Mouse (Mus musculus) forebrain, embryonic 12.5 days (tissue): ENCODE data around the gene Sh3d19. TPM values are rescaled to one million over a fixed set of nuclear protein-coding genes. Genes with fewer than 3 reads are reported as not detected.

Source experiments
- ATAC-seq: fragments of 200-750 bp; cut with Nextera tagmentation; 2 replicates; pipeline ENCODE4 v1.8.0; 2017; ENCODE audit warnings: moderate TSS enrichment; ENCODE audit not compliant: low FRiP score
- H3K27ac ChIP-seq: fragments of 300-500 bp; sonication (generic); 2 replicates; pipeline ENCODE4 v1.5.1; 2016; ENCODE audit warnings: mild to moderate bottlenecking
- H3K27me3 ChIP-seq: fragments of 300-500 bp; sonication (generic); 2 replicates; pipeline ENCODE4 v1.6.1; 2016; ENCODE audit warnings: mild to moderate bottlenecking
- H3K36me3 ChIP-seq: fragments of 300-500 bp; sonication (generic); replicated peaks from 2 replicates; pipeline ENCODE4 v1.6.1; 2016; ENCODE audit warnings: mild to moderate bottlenecking
- H3K4me1 ChIP-seq: fragments of 300-500 bp; sonication (generic); 2 replicates; pipeline ENCODE4 v1.6.1; 2016
- H3K4me2 ChIP-seq: fragments of 300-500 bp; sonication (generic); 2 replicates; pipeline ENCODE4 v1.6.1; 2016; ENCODE audit warnings: mild to moderate bottlenecking, moderate library complexity
- H3K4me3 ChIP-seq: fragments of 300-500 bp; sonication (generic); replicated peaks from 2 replicates; pipeline ENCODE4 v1.5.1; 2016; ENCODE audit warnings: mild to moderate bottlenecking
- H3K9ac ChIP-seq: fragments of 300-500 bp; sonication (generic); 2 replicates; pipeline ENCODE4 v1.6.1; 2016; ENCODE audit warnings: mild to moderate bottlenecking
- H3K9me3 ChIP-seq: fragments of 300-500 bp; sonication (generic); 2 replicates; pipeline ENCODE4 v1.6.1; 2016
- WGBS: fragments of 180-500 bp; shearing (Covaris S2); methylation state at CpG from one replicate; pipeline ENCODE4 v1.1.7; 2016; 5-methylcytosine and 5-hydroxymethylcytosine counted together
- polyA plus RNA-seq: library from polyadenylated mRNA; unstranded; fragments of >200 nt; fragmentation: Nextera tagmentation; extraction: Ambion mirVana; gene quantifications from 2 replicates; pipeline ENCODE4 v1.2.1, GENCODE M21; 2016

Sh3d19 gene
- polyA plus RNA-seq, 1 experiment from 2014 or later, result 9.1 TPM

DNA sequence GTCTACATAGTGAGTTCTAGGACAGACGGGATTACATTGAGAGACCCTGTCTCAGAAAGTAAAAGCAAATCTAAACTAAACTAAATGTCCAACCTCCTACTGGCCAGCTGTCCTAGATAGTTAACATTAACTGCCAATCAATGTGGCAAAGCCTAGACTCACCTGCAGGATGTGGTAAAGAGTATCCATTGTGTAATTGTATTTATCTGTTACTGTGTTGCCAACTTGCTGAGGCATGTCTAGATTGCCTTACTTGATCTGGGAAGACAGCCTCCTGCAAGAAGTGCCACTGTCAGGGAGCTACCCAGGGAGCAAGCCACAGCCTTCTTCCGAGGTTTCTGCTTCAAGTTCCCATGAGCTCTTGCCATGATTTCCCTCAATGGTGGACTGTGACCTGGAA, 16.3 kb downstream of the Sh3d19 start:
- no peak overlapping the region for H3K4me3 ChIP-seq
- H3K27me3 ChIP-seq, result no peaks in the 10 kb centered on the region
- WGBS, result 93% methylated on average over 2 of the region's 2 CpGs
- no peak overlapping the region for H3K9ac ChIP-seq
- no peaks in the 10 kb centered on the region for H3K36me3 ChIP-seq
- H3K4me2 ChIP-seq, result no peak overlapping the region
- no peak overlapping the region for H3K27ac ChIP-seq
- 0 out of 2 replicates have a peak, but pooled peaks cover 6% of the 10 kb centered on the region for H3K4me1 ChIP-seq
- ATAC-seq, result no peak
- no peaks in the 10 kb centered on the region for H3K9me3 ChIP-seq

DNA sequence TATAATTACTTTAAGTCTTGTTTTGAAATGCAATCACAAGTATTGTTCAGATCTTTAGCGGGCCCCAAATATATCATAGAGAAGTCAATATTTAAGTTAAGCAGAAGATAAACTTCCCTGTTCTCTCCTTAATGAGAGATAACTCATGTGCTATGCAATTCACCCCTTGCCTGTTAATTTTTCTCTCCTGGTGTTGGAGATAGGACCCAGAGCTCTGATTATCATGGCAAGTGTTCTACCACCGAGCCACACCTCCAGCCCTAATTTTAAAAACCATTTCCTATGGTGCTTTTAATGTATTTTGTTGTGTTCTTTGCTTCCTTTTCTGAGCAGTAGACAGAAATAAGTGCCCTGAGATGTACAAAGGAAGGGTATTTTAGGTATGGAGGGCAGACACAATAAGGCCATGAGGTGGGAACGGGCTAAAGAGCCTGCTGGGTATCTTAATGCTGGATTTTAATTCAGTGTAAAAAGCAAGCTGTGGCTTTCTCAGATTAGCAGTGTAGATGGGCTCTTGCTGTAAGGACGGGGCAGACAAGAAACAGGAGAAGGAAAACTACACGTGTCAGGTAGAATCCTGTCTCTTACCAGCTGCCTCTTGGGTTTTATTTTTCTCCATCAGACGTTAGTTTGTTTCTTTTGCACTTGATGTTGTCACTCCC, 20.4 kb downstream of the Sh3d19 start:
- no peaks in the 10 kb centered on the region for H3K36me3 ChIP-seq
- H3K9me3 ChIP-seq, result no peaks in the 10 kb centered on the region
- H3K27me3 ChIP-seq, result no peaks in the 10 kb centered on the region
- no peak overlapping the region for H3K4me2 ChIP-seq
- WGBS, result 74% methylated on average over 6 of the region's 6 CpGs
- H3K9ac ChIP-seq, result no peak overlapping the region
- peaks cover 9% of the 10 kb centered on the region; the same call in 1 of the 2 replicates for H3K4me1 ChIP-seq
- ATAC-seq, result no peak
- H3K4me3 ChIP-seq, result no peak overlapping the region
- no peak overlapping the region for H3K27ac ChIP-seq

- no peak overlapping the region for H3K4me2 ChIP-seq
- peaks cover 9% of the 10 kb centered on the region; the same call in 1 of the 2 replicates for H3K4me1 ChIP-seq
- H3K27me3 ChIP-seq, result no peaks in the 10 kb centered on the region
- WGBS, result 69% methylated on average over 5 of the region's 5 CpGs
- no peak overlapping the region for H3K27ac ChIP-seq
- H3K36me3 ChIP-seq, result no peaks in the 10 kb centered on the region
- no peak overlapping the region for H3K9ac ChIP-seq
- H3K9me3 ChIP-seq, result no peaks in the 10 kb centered on the region
- ATAC-seq, result no peak
- H3K4me3 ChIP-seq, result no peak overlapping the region
Measured at GRCm38 (mm10) chr3:85991802-85992156, 20.9 kb downstream of the Sh3d19 start.

DNA sequence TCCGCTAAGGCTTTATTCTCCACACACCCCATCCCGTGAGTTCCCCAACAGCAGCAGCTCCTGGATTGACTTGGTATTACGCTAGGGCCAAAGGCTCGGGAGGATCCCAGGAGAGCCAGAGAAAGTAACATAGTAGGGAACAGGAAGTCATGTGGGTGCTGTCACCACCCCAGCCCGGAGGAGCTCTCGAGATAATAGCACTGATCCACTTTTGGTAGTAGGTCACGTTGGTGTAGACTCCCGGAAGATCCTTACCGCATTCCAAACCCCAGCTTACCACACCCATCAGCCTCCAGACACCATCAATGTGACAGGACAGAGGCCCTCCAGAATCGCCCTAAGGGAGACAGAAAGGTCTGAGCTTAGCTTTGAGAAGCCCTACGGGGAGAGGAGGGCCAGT, 22.8 kb downstream of the Sh3d19 start:
- H3K4me3 ChIP-seq, result no peak overlapping the region
- 79% methylated on average over 11 of the region's 11 CpGs for WGBS
- no peak overlapping the region for H3K9ac ChIP-seq
- H3K27ac ChIP-seq, result no peak overlapping the region
- no peaks in the 10 kb centered on the region for H3K36me3 ChIP-seq
- peaks cover 9% of the 10 kb centered on the region; the same call in 1 of the 2 replicates for H3K4me1 ChIP-seq
- ATAC-seq, result no peak
- H3K9me3 ChIP-seq, result no peaks in the 10 kb centered on the region
- no peak overlapping the region for H3K4me2 ChIP-seq
- no peaks in the 10 kb centered on the region for H3K27me3 ChIP-seq

- no peak overlapping the region for H3K27ac ChIP-seq
- H3K9me3 ChIP-seq, result no peaks in the 10 kb centered on the region
- H3K4me1 ChIP-seq, result peaks cover 9% of the 10 kb centered on the region; the same call in 1 of the 2 replicates
- H3K4me2 ChIP-seq, result no peak overlapping the region
- H3K36me3 ChIP-seq, result no peaks in the 10 kb centered on the region
- H3K27me3 ChIP-seq, result no peaks in the 10 kb centered on the region
- 85% methylated on average over 4 of the region's 4 CpGs for WGBS
- H3K4me3 ChIP-seq, result no peak overlapping the region
- no peak for ATAC-seq
- H3K9ac ChIP-seq, result no peak overlapping the region
Measured at GRCm38 (mm10) chr3:85994645-85995044, 23.7 kb downstream of the Sh3d19 start.

- no peaks in the 10 kb centered on the region for H3K4me1 ChIP-seq
- no peak overlapping the region for H3K4me2 ChIP-seq
- no peak overlapping the region for H3K4me3 ChIP-seq
- 89% methylated on average over 3 of the region's 3 CpGs for WGBS
- no peak for ATAC-seq
- no peak overlapping the region for H3K27ac ChIP-seq
- no peak overlapping the region for H3K9ac ChIP-seq
- H3K27me3 ChIP-seq, result no peaks in the 10 kb centered on the region
- no peaks in the 10 kb centered on the region for H3K36me3 ChIP-seq
- 0 out of 2 replicates have a peak, but pooled peaks cover 3% of the 10 kb centered on the region for H3K9me3 ChIP-seq
Measured at GRCm38 (mm10) chr3:86001271-86001670, 30.4 kb downstream of the Sh3d19 start.

DNA sequence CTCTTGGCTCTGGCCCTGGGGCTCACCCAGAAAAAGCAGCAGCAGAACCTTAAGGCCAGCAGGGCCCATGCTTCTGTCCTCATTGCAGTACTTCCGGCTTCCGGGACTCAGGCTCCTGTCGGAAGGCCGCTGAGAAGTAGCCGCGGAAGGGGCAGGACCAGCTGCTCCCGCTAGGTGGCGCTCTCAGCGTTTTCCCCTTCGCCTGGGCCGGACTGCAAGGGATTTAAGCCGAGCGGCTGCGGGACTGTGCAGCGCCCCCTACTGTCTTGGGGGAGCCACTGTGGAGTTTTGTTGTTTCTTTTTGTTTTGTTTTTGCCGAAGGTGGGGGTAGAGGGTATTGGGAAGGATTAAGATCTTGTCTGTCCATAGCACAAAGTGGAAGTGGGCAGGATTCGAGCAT, 31.5 kb downstream of the Sh3d19 start, which contains the start of gene Prss48:
TSS of gene Prss48 (minus strand) at position 69 of the 400 bp plus-strand sequence.
- H3K27me3 ChIP-seq, result no peaks in the 10 kb centered on the region
- H3K4me1 ChIP-seq, result no peaks in the 10 kb centered on the region
- 0 out of 2 replicates have a peak, but pooled peaks cover 3% of the 10 kb centered on the region for H3K9me3 ChIP-seq
- H3K4me2 ChIP-seq, result no peak within 1 kb of the TSS
- H3K27ac ChIP-seq, result no peak within 1 kb of the TSS
- no peak within 1 kb of the TSS for H3K9ac ChIP-seq
- H3K4me3 ChIP-seq, result no peak within 1 kb of the TSS
- 84% methylated on average over 17 of the region's 17 CpGs for WGBS
- ATAC-seq, result no peak
- H3K36me3 ChIP-seq, result no peaks in the 10 kb centered on the region

GRCm38 (mm10) chr3:86002940-86003339, 32.0 kb downstream of the Sh3d19 start:
- H3K4me1 ChIP-seq, result no peaks in the 10 kb centered on the region
- no peak overlapping the region for H3K27ac ChIP-seq
- no peaks in the 10 kb centered on the region for H3K27me3 ChIP-seq
- H3K9me3 ChIP-seq, result 0 out of 2 replicates have a peak, but pooled peaks cover 3% of the 10 kb centered on the region
- no peak for ATAC-seq
- no peak overlapping the region for H3K4me3 ChIP-seq
- 82% methylated on average over 5 of the region's 5 CpGs for WGBS
- no peak overlapping the region for H3K4me2 ChIP-seq
- H3K9ac ChIP-seq, result no peak overlapping the region
- no peaks in the 10 kb centered on the region for H3K36me3 ChIP-seq

- Histone ChIP-seq H3K4me1 (no peaks in the 10 kb centered on the region), H3K4me2 (no peak overlapping the region), H3K9me3 (0 out of 2 replicates have a peak, but pooled peaks cover 3% of the 10 kb centered on the region), H3K4me3 (no peak overlapping the region), H3K27me3 (no peaks in the 10 kb centered on the region), H3K36me3 (no peaks in the 10 kb centered on the region), H3K9ac (no peak overlapping the region), H3K27ac (no peak overlapping the region)
- no peak for ATAC-seq
- WGBS, result 90% methylated on average over 10 of the region's 10 CpGs
Measured at GRCm38 (mm10) chr3:86004751-86005150, 33.8 kb downstream of the Sh3d19 start.

DNA sequence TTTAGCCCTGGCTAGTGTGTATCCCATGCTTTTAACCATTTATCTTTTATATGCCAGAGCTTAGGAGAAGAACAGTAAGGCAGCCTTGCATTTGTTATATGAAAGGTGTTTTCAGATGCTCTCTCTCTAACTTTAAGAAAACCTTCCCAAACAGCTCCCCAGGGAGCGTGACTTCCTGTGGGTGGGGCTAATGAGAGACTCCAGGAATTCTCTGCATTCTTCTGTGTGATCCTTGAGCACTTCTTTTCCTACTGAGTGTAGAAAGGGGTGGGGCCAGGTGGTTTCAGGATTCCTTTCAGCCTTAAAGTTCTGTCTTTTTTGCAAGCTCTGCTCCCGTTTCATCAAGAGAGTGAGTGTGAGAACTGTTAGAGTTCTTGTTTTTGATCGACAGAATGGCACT, 39.7 kb downstream of the Sh3d19 start:
- WGBS, result 73% methylated on average over 3 of the region's 3 CpGs
- H3K9me3 ChIP-seq, result no peaks in the 10 kb centered on the region
- H3K4me3 ChIP-seq, result no peak overlapping the region
- no peak overlapping the region for H3K4me2 ChIP-seq
- no peaks in the 10 kb centered on the region for H3K36me3 ChIP-seq
- H3K9ac ChIP-seq, result no peak overlapping the region
- H3K4me1 ChIP-seq, result no peaks in the 10 kb centered on the region
- H3K27me3 ChIP-seq, result no peaks in the 10 kb centered on the region
- no peak overlapping the region for H3K27ac ChIP-seq
- no peak for ATAC-seq

DNA sequence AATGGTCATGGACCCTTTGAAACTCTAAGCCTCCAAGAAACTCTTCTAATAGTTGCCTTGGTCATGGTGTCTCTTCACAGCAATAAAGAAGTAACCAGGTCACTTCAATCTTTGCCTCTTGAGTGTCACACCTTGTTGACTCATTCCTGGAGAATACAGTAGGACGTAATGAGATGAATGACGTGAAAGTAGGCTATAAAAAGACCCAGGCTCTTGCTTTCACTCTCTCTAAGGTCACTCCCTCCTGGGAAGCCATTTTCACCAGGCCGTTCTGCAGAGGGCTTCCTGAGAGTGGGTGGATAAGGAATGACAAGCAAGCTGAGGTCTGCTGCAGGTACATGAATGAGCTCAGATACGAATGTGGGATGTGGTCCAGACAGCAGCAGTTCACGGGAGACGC, 40.5 kb downstream of the Sh3d19 start:
- Histone ChIP-seq H3K4me2 (no peak overlapping the region), H3K36me3 (no peaks in the 10 kb centered on the region), H3K4me1 (no peaks in the 10 kb centered on the region), H3K27ac (no peak overlapping the region), H3K27me3 (no peaks in the 10 kb centered on the region), H3K9me3 (no peaks in the 10 kb centered on the region), H3K9ac (no peak overlapping the region), H3K4me3 (no peak overlapping the region)
- no peak for ATAC-seq
- WGBS, result 89% methylated on average over 6 of the region's 6 CpGs

DNA sequence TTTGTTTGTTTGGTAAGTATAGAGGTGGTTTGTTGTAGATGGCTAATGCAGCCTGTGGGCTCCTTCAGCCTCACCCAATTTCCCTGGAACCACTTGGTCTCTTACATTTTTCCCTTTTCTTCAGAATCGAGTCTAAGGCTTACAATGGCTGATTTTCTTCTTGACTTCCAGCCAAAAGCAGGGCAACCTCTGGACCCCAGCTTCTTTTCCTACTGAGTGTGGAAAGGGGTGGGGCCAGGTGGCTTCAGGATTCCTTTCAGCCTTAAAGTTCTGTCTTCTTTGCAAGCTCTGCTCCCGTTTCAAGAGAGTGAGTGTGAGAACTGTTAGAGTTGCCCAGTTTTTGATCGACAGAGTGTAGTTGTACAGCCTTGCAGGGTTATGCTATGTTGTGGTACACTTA, 40.9 kb downstream of the Sh3d19 start:
- H3K9ac ChIP-seq, result no peak overlapping the region
- no peaks in the 10 kb centered on the region for H3K27me3 ChIP-seq
- WGBS, result 78% methylated on average over 3 of the region's 3 CpGs
- H3K36me3 ChIP-seq, result no peaks in the 10 kb centered on the region
- H3K9me3 ChIP-seq, result no peaks in the 10 kb centered on the region
- H3K4me1 ChIP-seq, result no peaks in the 10 kb centered on the region
- no peak overlapping the region for H3K4me3 ChIP-seq
- no peak for ATAC-seq
- no peak overlapping the region for H3K27ac ChIP-seq
- no peak overlapping the region for H3K4me2 ChIP-seq

DNA sequence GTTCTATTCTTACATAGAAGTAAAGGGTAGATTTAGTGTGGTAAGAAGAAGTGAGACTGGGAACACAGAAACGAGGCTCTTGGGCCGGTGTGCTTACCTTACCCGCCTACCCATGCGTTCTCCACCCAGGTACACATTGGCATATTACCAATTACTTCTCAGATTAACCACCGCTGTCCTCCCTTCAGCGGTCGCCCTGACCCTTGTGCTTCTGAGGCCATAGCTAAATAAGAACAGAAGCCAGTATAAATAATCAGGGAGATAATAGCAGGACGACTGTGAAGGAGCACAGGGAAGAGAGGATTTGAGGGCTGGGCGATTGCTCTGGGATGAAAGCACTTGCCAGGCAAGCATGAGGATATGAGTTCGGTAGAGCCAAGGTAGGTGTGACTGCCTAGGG, 42.9 kb downstream of the Sh3d19 start:
- Histone ChIP-seq H3K36me3 (no peaks in the 10 kb centered on the region), H3K9ac (no peak overlapping the region), H3K27ac (no peak overlapping the region), H3K27me3 (no peaks in the 10 kb centered on the region), H3K4me2 (no peak overlapping the region), H3K4me1 (no peaks in the 10 kb centered on the region), H3K9me3 (no peaks in the 10 kb centered on the region), H3K4me3 (no peak overlapping the region)
- no peak for ATAC-seq
- 89% methylated on average over 10 of the region's 10 CpGs for whole genome bisulfite sequencing
